Mouse (Mus musculus): ENCODE data around the gene Sfn.

DNA sequence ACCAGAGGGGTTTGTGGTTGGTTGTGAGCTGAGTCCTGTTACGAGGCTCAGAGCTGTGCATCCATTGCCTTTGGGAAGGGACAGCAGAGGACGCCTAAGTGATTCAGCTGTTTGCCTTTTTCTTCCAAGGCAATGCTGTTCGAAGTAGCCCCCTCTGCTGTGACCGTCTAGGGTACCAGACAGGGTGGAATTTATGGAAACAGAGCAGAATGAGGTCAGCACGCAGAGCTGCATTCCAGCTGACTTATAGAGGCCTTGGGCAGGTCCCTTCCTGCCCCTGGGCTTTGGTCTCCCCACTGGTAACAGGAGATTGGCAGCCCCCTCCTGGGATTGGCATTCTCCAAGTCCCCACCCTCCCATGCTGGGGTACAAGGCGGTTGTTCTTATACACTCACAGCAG lies 2.9 kb upstream of the Sfn start:
- no peak for TF ChIP-seq CTCF (IDR thresholded peaks at IDR 0.05; ENCODE audit: insufficient read depth, low read depth, low read length)
- TF ChIP-seq POLR2A (IDR thresholded peaks at IDR 0.05; ENCODE audit: insufficient read depth, low read depth, low read length): no peak

Data from olfactory bulb, adult 2 months (tissue).